9 mouse cellular contexts compared by ENCODE assay signal in genomic region chr10:91241611-91242005, GRCm38 (mm10).
DNase-seq lines count a peak whose midpoint lies in the region; ATAC-seq and TF ChIP-seq lines count a peak whose summit lies in the region.
"Had no signal": no experiment of that assay in that cellular context is flagged by ENCODE, and none has a peak within 500 bp of the region (broad histone marks: within the 10 kb centered on the region; RNA-seq: fewer than 3 reads in every experiment).

No protein-coding gene starts in this region.

- no peak overlapping the region for H3K4me3 ChIP-seq in embryonic facial prominence, embryonic 15.5 days (replicated peaks)
- H3K4me3 ChIP-seq in midbrain, embryonic 10.5 days: no peak overlapping the region
- H3K4me3 ChIP-seq: liver, embryonic 13.5 days had no signal

- H3K4me1 ChIP-seq in embryonic facial prominence, embryonic 15.5 days: peaks cover 59% of the 10 kb centered on the region
- peaks cover 26% of the 10 kb centered on the region for H3K4me1 ChIP-seq in midbrain, embryonic 10.5 days
- H3K4me1 ChIP-seq: liver, embryonic 13.5 days had no signal

- H3K27ac ChIP-seq in embryonic facial prominence, embryonic 15.5 days (replicated peaks): peak overlapping the region; percentile 88
- H3K27ac ChIP-seq in midbrain, embryonic 10.5 days (replicated peaks): peak overlapping the region; percentile 24; the same call in 1 of the 2 replicates
- H3K27ac ChIP-seq: liver, embryonic 13.5 days had no signal

- no peaks in the 10 kb centered on the region for H3K36me3 ChIP-seq in embryonic facial prominence, embryonic 15.5 days
- no peaks in the 10 kb centered on the region for H3K36me3 ChIP-seq in midbrain, embryonic 10.5 days
- H3K36me3 ChIP-seq: liver, embryonic 13.5 days had no signal

- no peak for TF ChIP-seq CTCF in brain, embryonic 14.5 days (IDR thresholded peaks at IDR 0.05; ENCODE audit: borderline replicate concordance, extremely low read depth, insufficient read depth, insufficient read length)

- DNase-seq in brain, embryonic 14.5 days (ENCODE audit: low read depth): peak; percentile 77
- DNase-seq in heart, postnatal 14 days: peak; percentile 39 to 49
- DNase-seq in midbrain, embryonic 10.5 days (ENCODE audit: low spot score): peak; percentile 65
- no peak for DNase-seq in adrenal gland, postnatal 4 days (ENCODE audit: low spot score in 2 of 2)
- no peak for DNase-seq in urinary bladder, adult 18-20 months (ENCODE audit: low spot score in 2 of 2)
- no peak for DNase-seq in left cerebral cortex, adult 11 months (ENCODE audit: low spot score)
- DNase-seq: liver, embryonic 13.5 days had no signal

- no peak for TF ChIP-seq POLR2A in brain, embryonic 14.5 days (IDR thresholded peaks at IDR 0.05; ENCODE audit: borderline replicate concordance, extremely low read depth, insufficient read depth, insufficient read length, poor library complexity, severe bottlenecking)

- no peak overlapping the region for H3K9ac ChIP-seq in embryonic facial prominence, embryonic 15.5 days
- H3K9ac ChIP-seq: liver, embryonic 13.5 days had no signal

- H3K27me3 ChIP-seq in embryonic facial prominence, embryonic 15.5 days: no peaks in the 10 kb centered on the region
- peaks cover 5% of the 10 kb centered on the region for H3K27me3 ChIP-seq in midbrain, embryonic 10.5 days (ENCODE audit: low read depth, poor library complexity, severe bottlenecking)
- H3K27me3 ChIP-seq: liver, embryonic 13.5 days had no signal

- intact Hi-C loops in heart, postnatal 14 days (cut with DNase I): loop anchor here (5.0 kb wide), 1 partner anchor 159 kb away; the partner anchor contains the start of genes Apaf1 and Ikbip

- WGBS in embryonic facial prominence, embryonic 15.5 days: 5% methylated on average over 7 of the region's 7 CpGs
- WGBS in midbrain, embryonic 10.5 days: 30% methylated on average over 7 of the region's 7 CpGs

- peak overlapping the region; percentile 35 for H3K4me2 ChIP-seq in embryonic facial prominence, embryonic 15.5 days (replicated peaks)
- H3K4me2 ChIP-seq: liver, embryonic 13.5 days had no signal

- H3K9me3 ChIP-seq in embryonic facial prominence, embryonic 15.5 days (replicated peaks): no peaks in the 10 kb centered on the region
- no peaks in the 10 kb centered on the region for H3K9me3 ChIP-seq in midbrain, embryonic 10.5 days (replicated peaks)
- H3K9me3 ChIP-seq: liver, embryonic 13.5 days had no signal

- peak; percentile 85 for ATAC-seq in embryonic facial prominence, embryonic 15.5 days (ENCODE audit: insufficient number of reproducible peaks, low FRiP score, low TSS enrichment, low read depth)
- no peak for ATAC-seq in megakaryocyte, adult 5-6 weeks (ENCODE audit: poor library complexity, severe bottlenecking)

Comparison
In these comparisons a context has a peak if more than half of its experiments do, and no peak if none do; other contexts are left out.
1. DNase-seq: peak in brain, embryonic 14.5 days (single experiment), heart, postnatal 14 days (2 of 2) and midbrain, embryonic 10.5 days (single experiment); none in adrenal gland, postnatal 4 days (0 of 2), urinary bladder, adult 18-20 months (0 of 2) and left cerebral cortex, adult 11 months (single experiment).